9 mouse cellular contexts compared by ENCODE assay signal in the genomic region with DNA sequence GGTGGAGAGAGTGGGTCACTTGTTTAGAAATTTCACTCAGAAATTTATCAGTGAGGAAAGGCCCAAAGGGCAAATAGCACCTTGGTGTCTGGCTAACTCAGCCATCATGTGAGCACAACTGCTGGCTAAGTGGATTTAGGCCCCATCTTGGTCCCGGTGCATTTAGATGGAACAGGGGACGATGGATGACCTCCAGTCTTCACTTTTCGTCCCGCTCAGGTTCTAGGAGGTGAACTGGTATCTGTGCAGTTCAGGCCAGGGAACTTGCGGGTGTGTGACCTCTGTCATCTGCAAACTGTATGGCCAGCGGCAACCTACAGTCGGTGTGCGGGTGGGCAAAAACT. TPM values are rescaled to one million over a fixed set of nuclear protein-coding genes. Genes with fewer than 3 reads are reported as not detected.
A peak's percentile ranks its signal among the peaks of the same experiment; 100 is the strongest.
DNase-seq lines count a peak whose midpoint lies in the region; ATAC-seq and TF ChIP-seq lines count a peak whose summit lies in the region.
"Had no signal": no experiment of that assay in that cellular context is flagged by ENCODE, and none has a peak within 500 bp of the region (broad histone marks: within the 10 kb centered on the region; RNA-seq: fewer than 3 reads in every experiment).

No protein-coding gene starts in this region.

- TF ChIP-seq POLR2A in testis, adult 2 months (IDR thresholded peaks at IDR 0.05; ENCODE audit: control insufficient read depth, low read depth, low read length): no peak

- H3K4me3 ChIP-seq in testis, adult 2 months (ENCODE audit: control insufficient read depth, low read depth, low read length): peak overlapping the region; percentile 95
- H3K4me3 ChIP-seq in forebrain, embryonic 15.5 days: peak overlapping the region; percentile 50
- peak overlapping the region; percentile 43; the same call in 1 of the 2 replicates for H3K4me3 ChIP-seq in liver, embryonic 15.5 days (replicated peaks)
- H3K4me3 ChIP-seq: myocyte had no signal

- H3K36me3 ChIP-seq in testis, adult 2 months (ENCODE audit: control insufficient read depth, insufficient read depth, low read length): no peaks in the 10 kb centered on the region
- no peaks in the 10 kb centered on the region for H3K36me3 ChIP-seq in forebrain, embryonic 15.5 days
- H3K36me3 ChIP-seq in liver, embryonic 15.5 days (replicated peaks): no peaks in the 10 kb centered on the region

- WGBS in forebrain, embryonic 15.5 days: 21% methylated on average over 8 of the region's 8 CpGs
- WGBS in liver, embryonic 15.5 days (ENCODE audit: insufficient replicate concordance): 11% methylated on average over 8 of the region's 8 CpGs

- ATAC-seq in forebrain, embryonic 15.5 days (replicated peaks): no peak
- no peak for ATAC-seq in liver, embryonic 15.5 days (ENCODE audit: insufficient read depth)

- no peaks in the 10 kb centered on the region for H3K9me3 ChIP-seq in forebrain, embryonic 15.5 days
- H3K9me3 ChIP-seq in liver, embryonic 15.5 days (replicated peaks): no peaks in the 10 kb centered on the region

- H3K27me3 ChIP-seq in testis, adult 2 months (ENCODE audit: control insufficient read depth, insufficient read depth, low read length): no peaks in the 10 kb centered on the region
- peaks cover 30% of the 10 kb centered on the region for H3K27me3 ChIP-seq in forebrain, embryonic 15.5 days
- H3K27me3 ChIP-seq in liver, embryonic 15.5 days: peaks cover 98% of the 10 kb centered on the region

- DNase-seq in testis, postnatal 14 days (ENCODE audit: low spot score): no peak
- DNase-seq in cerebellum, adult 9-11 months: no peak
- no peak for DNase-seq in left cerebral cortex, adult 11 months (ENCODE audit: low spot score)
- DNase-seq in urinary bladder, adult 18-20 months (ENCODE audit: low spot score in 2 of 2): no peak

- peak overlapping the region; percentile 89 for H3K4me2 ChIP-seq in forebrain, embryonic 15.5 days (replicated peaks)
- H3K4me2 ChIP-seq in liver, embryonic 15.5 days: peak overlapping the region; percentile 66; the same call in 1 of the 2 replicates

- peak overlapping the region; percentile 61 for H3K27ac ChIP-seq in testis, adult 2 months (ENCODE audit: control insufficient read depth, insufficient read depth, low read depth, low read length)
- H3K27ac ChIP-seq in forebrain, embryonic 15.5 days (replicated peaks): peak overlapping the region; percentile 80
- no peak overlapping the region for H3K27ac ChIP-seq in liver, embryonic 15.5 days (replicated peaks)

- H3K9ac ChIP-seq in forebrain, embryonic 15.5 days (replicated peaks): peak overlapping the region; percentile 63
- H3K9ac ChIP-seq in liver, embryonic 15.5 days: no peak overlapping the region

- H3K4me1 ChIP-seq in testis, adult 2 months (ENCODE audit: control insufficient read depth, insufficient read depth, low read length): peaks cover 19% of the 10 kb centered on the region
- peaks cover 33% of the 10 kb centered on the region for H3K4me1 ChIP-seq in forebrain, embryonic 15.5 days
- peaks cover 24% of the 10 kb centered on the region for H3K4me1 ChIP-seq in liver, embryonic 15.5 days (replicated peaks)

- TF ChIP-seq CTCF in testis, adult 2 months (IDR thresholded peaks at IDR 0.05; ENCODE audit: control insufficient read depth, insufficient read depth, insufficient replicate concordance, low read depth, low read length): no peak

RNA-seq across cellular contexts. Expression of gene Tbr1, which starts 8.4 kb away (rescaled TPM):
- 0.68 and 0.89 TPM in 2 replicates for polyA plus RNA-seq in testis, adult 2 months (2012; rRNA removed)
- polyA plus RNA-seq in forebrain, embryonic 15.5 days (2015; fragmentation: Nextera tagmentation; extraction: Ambion mirVana): 60.8 and 61.6 TPM in 2 replicates
- 0.03 TPM in 1 of 2 replicates, not detected in the other for polyA plus RNA-seq in liver, embryonic 15.5 days (2015; fragmentation: Nextera tagmentation; extraction: Ambion mirVana)
- polyA plus RNA-seq: gonadal fat pad, adult 2 months had no signal

Comparison
In these comparisons a context has a peak if more than half of its experiments do, and no peak if none do; other contexts are left out.
1. H3K4me3 ChIP-seq: peak in every context shown above with its lines; median percentile 95 in testis, adult 2 months; 50 in forebrain, embryonic 15.5 days; 43 in liver, embryonic 15.5 days.
2. RNA of gene Tbr1, which starts 8.4 kb away (polyA plus RNA-seq): 60.8 to 61.6 TPM in forebrain, embryonic 15.5 days; 0.68 to 0.89 TPM in testis, adult 2 months and 0.03 TPM in liver, embryonic 15.5 days; every median in the first group is over 10 times any median in the second.